Mouse (Mus musculus) left cerebral cortex, postnatal 4 days (tissue): ENCODE results near the gene Tmem91. TPM values are rescaled to one million over a fixed set of nuclear protein-coding genes. Genes with fewer than 3 reads are reported as not detected.

ENCODE experiments used
- DNase-seq: peaks from one replicate; pipeline ENCODE4 v3.0.0-alpha.2; 2022
- intact Hi-C: fragments of 180-260 bp; cut with DNase I; formaldehyde crosslinking; loops from one replicate; pipeline ENCODE4 v1.15.1; 2025
- total RNA-seq, 2 experiments: library from RNA; stranded (reverse); gene quantifications; 2 replicates each; pipeline ENCODE4 v1.2.3; 2021

Gene Tmem91
- total RNA-seq, 2 experiments from 2014 or later, result 14.6 to 19.9 TPM

DNA sequence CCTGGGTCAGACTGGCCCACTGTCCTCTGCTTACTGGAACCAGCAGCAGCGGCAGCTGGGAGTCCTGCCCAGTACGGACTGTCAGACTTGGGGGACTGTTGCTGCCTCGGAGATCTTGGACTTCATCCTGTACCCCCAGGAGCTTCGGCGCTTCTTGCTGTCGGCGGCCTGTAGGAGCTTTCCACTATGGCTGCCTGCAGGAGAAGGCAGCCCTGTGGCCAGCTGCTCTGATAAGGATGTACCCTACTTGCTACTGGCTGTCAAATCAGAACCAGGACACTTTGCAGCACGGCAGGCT is 46.7 kb downstream of the Tmem91 start:
- no peak for DNase-seq
- intact Hi-C loops, result no loop called here

DNA sequence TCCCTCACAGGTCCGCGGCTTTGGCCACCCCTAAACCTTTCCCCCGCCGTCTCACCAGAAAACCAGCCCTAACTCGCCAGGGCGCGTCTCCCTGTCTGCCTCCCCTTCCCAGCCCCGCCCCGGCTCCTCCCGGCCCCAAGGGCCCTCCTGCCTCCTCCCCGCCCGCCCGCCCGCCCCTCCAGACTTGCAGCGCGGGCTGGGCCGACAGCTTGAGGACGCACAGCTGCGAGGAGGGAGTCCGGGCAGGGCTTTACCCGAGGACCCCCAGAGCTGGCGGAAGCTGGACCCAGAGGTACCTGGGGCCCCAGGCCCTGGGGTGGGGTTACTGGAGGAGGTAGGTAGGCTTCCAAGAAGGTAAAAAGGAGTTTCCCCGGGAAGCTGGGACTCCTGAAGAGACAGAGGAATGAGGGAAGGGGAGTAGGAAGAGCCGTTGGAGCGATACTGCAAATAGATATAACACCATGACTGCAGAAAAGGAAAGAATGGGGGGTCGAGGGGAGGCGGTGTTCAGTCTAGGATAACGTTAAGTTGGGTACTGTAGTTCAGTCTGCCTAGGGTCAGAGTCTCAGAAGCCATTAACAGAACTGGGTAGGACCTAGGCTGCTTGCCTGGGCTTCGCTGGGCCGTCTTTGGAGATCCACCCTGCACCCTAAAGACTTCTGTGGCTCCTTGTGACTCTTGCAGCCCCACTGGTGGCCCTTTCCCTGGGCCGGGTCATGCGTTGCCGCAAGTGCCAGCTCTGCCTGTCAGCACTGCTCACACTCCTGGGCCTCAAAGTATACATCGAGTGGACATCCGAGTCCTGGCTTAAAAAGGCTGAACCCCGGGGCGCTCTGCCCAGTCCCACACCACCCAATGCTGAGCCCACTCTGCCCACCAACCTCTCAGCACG is 47.3 kb downstream of the Tmem91 start:
- DNase-seq, result peak; percentile 45
- intact Hi-C loops, result no loop called here

DNA sequence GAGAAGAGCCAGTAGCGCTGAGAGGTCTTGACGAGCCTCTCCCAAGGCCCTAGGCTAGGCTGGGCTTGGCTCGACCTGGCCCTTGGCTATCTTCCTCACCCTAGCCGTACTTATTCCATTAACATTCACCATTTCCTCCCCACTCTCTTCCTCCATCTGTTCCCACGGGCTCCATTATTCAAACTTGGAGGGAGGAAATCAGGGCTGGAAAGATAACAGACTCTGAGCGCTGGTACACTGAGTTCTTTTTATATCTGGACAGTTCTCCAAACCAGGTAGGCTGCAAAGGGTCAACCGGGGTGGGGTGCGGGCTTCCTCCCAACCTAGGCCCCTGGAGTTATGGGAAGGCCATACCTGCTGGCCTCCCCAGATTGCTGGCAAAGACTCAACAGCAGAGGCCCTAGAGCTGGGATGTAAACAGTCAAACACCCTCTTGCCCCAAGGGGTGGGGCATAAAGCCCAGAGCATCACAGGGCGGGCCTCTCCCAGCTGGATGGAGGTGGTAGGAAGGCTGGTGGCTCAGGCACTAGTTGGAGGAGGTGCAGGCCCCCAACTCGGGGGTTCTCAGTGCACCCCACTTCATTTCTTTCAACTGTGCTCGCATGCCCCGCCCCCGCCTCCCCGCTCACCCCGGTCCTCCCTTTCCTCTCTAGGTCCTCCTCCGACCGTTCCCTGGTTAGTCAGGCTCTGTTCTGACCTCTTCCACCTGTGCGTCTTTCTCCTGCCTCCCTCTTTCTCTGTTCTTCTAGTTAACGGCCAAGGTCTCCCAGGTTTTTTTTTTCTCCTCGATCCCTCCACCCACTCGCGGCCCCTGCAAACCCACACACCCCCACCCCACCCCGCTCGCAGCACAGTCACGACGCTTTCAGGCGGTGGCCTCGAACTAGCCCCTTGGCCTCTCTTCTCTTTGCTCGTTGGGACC is 48.2 kb downstream of the Tmem91 start, which contains the start of gene B3gnt8:
Gene B3gnt8 (plus strand): TSS at position 146 of the 922 bp plus-strand sequence.
- intact Hi-C loops, result no loop called here
- no peak for DNase-seq

DNA sequence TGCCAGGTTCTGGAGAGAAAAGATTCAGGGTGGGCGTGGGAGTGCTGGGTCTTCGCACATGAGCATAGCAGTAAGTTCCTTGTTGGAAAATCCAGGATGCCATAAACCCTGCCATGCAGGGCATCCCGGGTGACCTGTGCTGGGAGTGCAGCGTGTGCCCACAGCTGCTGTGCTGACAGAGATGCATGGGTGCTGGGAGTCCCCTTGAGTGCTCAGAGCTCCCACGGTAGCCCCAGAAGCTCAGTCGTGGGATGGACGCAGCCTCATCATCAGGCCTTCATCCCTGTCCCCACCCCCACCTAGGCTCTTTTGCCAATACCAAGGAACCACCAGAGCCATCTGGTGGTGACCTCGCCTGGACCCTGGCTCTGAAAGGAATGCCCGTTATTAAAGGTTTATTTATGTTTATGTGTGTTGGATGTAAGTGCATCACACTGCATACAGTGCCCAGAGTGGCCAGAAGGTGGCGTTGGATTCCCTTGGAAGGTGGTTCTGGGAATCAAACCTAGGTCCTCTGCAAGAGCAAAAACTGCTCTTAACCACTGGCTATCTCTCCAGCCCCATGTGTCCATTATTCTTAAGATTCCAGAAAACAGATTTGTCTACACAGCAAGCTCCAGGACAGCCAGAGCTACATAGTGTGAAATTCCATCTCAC is 49.2 kb downstream of the Tmem91 start:
- DNase-seq, result no peak
- intact Hi-C loops, result no loop called here

DNA sequence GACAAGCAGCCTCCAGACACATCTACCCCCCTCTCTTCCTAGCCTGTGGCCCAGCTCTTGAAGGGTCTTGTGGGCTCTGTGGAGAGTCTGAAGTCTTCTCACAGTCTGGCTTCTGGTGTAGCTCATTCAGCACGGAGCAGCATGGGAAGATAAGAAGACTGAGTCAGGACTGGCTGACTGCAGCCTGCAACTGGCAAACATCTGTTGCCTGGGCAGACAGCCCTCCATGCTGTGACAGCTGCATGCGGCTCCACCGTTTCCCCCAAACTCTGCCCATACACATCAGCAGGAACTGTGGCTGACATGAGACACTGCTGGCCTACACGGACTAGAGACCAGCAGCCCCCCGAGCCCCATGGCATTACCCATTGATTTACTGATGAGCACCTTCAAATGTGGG is 50.1 kb downstream of the Tmem91 start:
- no peak for DNase-seq
- intact Hi-C loops, result no loop called here

DNA sequence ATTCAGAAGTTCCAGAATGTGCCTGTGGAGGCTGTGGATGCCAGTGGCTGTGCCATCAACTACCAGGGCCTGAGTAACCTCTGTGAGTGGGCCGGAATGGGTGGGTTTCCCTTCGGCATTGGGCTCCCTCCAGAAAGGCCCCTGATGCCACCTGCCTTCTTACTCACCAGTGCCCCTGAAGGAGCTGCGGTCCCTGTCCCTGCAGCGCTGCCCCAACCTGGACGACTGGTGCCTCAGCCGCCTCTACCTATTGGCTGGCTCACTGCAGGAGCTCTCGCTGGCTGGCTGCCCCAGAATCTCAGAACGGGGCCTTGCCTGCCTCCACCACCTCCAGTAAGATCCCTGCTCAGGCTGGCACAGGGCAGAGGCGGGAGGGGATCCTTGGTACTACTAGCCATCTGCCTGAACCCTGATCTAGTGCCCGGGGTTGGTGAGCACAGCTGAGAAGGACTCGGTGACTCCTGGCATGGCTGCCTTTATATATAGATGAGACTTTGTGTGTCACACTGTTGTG is 51.1 kb downstream of the Tmem91 start:
- DNase-seq, result no peak
- intact Hi-C loops, result no loop called here

DNA sequence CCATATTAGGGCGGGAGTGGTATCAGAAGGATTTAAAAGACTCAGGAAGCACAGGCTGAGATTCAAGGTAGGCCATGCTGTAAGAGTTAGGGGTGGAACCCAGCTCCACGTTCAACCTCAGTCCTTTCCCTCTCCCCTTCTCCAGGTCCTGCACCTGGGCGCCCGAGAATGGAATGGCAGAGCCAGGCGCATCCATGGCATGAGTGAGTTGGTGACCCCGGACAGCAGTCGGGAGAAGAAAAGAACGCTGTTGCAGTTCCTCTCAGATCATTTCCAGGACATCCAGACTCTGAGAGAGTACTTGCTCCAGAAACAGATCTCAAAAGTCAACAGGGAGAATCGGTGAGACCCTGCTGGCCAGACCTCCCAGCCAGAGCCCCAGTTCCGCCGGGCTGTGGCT is 54.2 kb downstream of the Tmem91 start:
- intact Hi-C loops, result no loop called here

GRCm38 (mm10) chr7:25620101-25620500 is 54.9 kb downstream of the Tmem91 start:
- DNase-seq, result no peak
- intact Hi-C loops, result no loop called here

More for the DNA sequence above, 54.2 kb downstream of the Tmem91 start:
- no peak for DNase-seq

DNA sequence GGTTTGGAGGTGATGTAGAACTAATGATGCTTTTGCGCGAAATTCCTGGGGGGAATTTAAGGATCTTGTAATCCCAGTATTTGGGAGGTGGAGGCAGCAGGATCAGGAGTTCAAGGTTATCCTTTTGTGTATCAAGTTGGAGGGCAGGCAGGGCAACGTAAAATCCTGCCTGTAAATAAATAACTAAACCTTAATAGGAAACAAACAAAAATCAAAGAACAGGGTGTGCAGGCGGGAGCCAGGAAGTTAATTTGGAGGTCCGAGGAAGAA is 55.3 kb downstream of the Tmem91 start:
- no peak for DNase-seq
- intact Hi-C loops, result no loop called here

Other genes starting within 250 kb of the Tmem91 start
- gene Ceacam1, start 197.6 kb downstream of the Tmem91 start, total RNA-seq, result 1 to 10 TPM in 1 of 2 experiments, under 1 TPM in 1; 0.70 to 1.0 TPM
- gene Ceacam2, start 135.3 kb downstream of the Tmem91 start, total RNA-seq, result not detected
- not detected for gene Erich4, start 59.3 kb downstream of the Tmem91 start, total RNA-seq
- 10 to 100 TPM; 19.9 to 22.7 TPM for gene Dmac2, start 55.8 kb downstream of the Tmem91 start, total RNA-seq
- 1 to 10 TPM in 1 of 2 experiments, under 1 TPM in 1; 0.64 to 1.0 TPM for gene B3gnt8, start 48.5 kb downstream of the Tmem91 start, total RNA-seq
- gene Bckdha, start 16.2 kb downstream of the Tmem91 start, total RNA-seq, result 10 to 100 TPM; 23.6 to 24.7 TPM
- gene Exosc5, start 16.0 kb downstream of the Tmem91 start, total RNA-seq, result 10 to 100 TPM; 15.1 to 18.4 TPM
- 10 to 100 TPM; 24.7 to 25.7 TPM for gene B9d2, start 5.6 kb upstream of the Tmem91 start, total RNA-seq
- gene Tgfb1, start 11.8 kb upstream of the Tmem91 start, total RNA-seq, result 10 to 100 TPM in 1 of 2 experiments, 1 to 10 TPM in 1; 8.5 to 10.1 TPM
- gene Ccdc97, start 43.9 kb upstream of the Tmem91 start, total RNA-seq, result 10 to 100 TPM; 47.8 to 48.6 TPM
- 100 to 1,000 TPM; 142 to 152 TPM for gene Hnrnpul1, start 79.6 kb upstream of the Tmem91 start, total RNA-seq
- gene Axl, start 113.5 kb upstream of the Tmem91 start, total RNA-seq, result 10 to 100 TPM; 19.2 to 20.8 TPM
- 1 to 10 TPM; 2.4 to 3.5 TPM for gene Cyp2s1, start 141.7 kb upstream of the Tmem91 start, total RNA-seq
- not detected for gene Cyp2b10, start 222.5 kb upstream of the Tmem91 start, total RNA-seq